ENCODE assay signal across 11 mouse cellular contexts in genomic region chr5:137608654-137609190, GRCm38 (mm10). TPM values are rescaled to one million over a fixed set of nuclear protein-coding genes. Genes with fewer than 3 reads are reported as not detected.
DNase-seq lines count a peak whose midpoint lies in the region; ATAC-seq lines count a peak whose summit lies in the region.
"Had no signal": no experiment of that assay in that cellular context is flagged by ENCODE, and none has a peak within 500 bp of the region (broad histone marks: within the 10 kb centered on the region; RNA-seq: fewer than 3 reads in every experiment).

No protein-coding gene starts in this region.

- peak overlapping the region; percentile 49 for H3K4me2 ChIP-seq in liver, embryonic 11.5 days
- peak overlapping the region; percentile 53 for H3K4me2 ChIP-seq in embryonic facial prominence, embryonic 15.5 days (replicated peaks)
- H3K4me2 ChIP-seq in intestine, embryonic 16.5 days (ENCODE audit: low read depth, low read length), result peak overlapping the region; percentile 43
- H3K4me2 ChIP-seq in neural tube, embryonic 13.5 days, result peak overlapping the region; percentile 45

- peaks cover 9% of the 10 kb centered on the region; the same call in 1 of the 2 replicates for H3K36me3 ChIP-seq in liver, embryonic 11.5 days (ENCODE audit: control insufficient read depth, insufficient read depth, low read length)
- peaks cover 29% of the 10 kb centered on the region for H3K36me3 ChIP-seq in embryonic facial prominence, embryonic 15.5 days
- no peaks in the 10 kb centered on the region for H3K36me3 ChIP-seq in intestine, embryonic 16.5 days (ENCODE audit: control insufficient read depth, insufficient read depth, low read length)
- no peaks in the 10 kb centered on the region for H3K36me3 ChIP-seq in neural tube, embryonic 13.5 days

- H3K4me3 ChIP-seq in liver, embryonic 11.5 days (ENCODE audit: low read depth, low read length), result 0 out of 2 replicates have a peak overlapping the region, but pooled peaks have one; percentile 10
- peak overlapping the region; percentile 30 for H3K4me3 ChIP-seq in embryonic facial prominence, embryonic 15.5 days (replicated peaks)
- H3K4me3 ChIP-seq in intestine, embryonic 16.5 days (ENCODE audit: low read length), result peak overlapping the region; percentile 12
- H3K4me3 ChIP-seq in neural tube, embryonic 13.5 days, result peak overlapping the region; percentile 16

- H3K4me1 ChIP-seq in liver, embryonic 11.5 days (replicated peaks; ENCODE audit: control insufficient read depth, insufficient read depth, low read length), result peaks cover 34% of the 10 kb centered on the region
- peaks cover 61% of the 10 kb centered on the region for H3K4me1 ChIP-seq in embryonic facial prominence, embryonic 15.5 days
- peaks cover 41% of the 10 kb centered on the region for H3K4me1 ChIP-seq in intestine, embryonic 16.5 days (ENCODE audit: control insufficient read depth, insufficient read depth, low read length)
- peaks cover 24% of the 10 kb centered on the region for H3K4me1 ChIP-seq in neural tube, embryonic 13.5 days (replicated peaks)

- intact Hi-C loops in gastrocnemius, postnatal 36 days (cut with DNase I), result no loop called here

- no peaks in the 10 kb centered on the region for H3K9me3 ChIP-seq in liver, embryonic 11.5 days (ENCODE audit: control insufficient read depth, low read length)
- no peaks in the 10 kb centered on the region for H3K9me3 ChIP-seq in embryonic facial prominence, embryonic 15.5 days (replicated peaks)
- no peaks in the 10 kb centered on the region for H3K9me3 ChIP-seq in intestine, embryonic 16.5 days (ENCODE audit: control insufficient read depth, low read length)
- no peaks in the 10 kb centered on the region for H3K9me3 ChIP-seq in neural tube, embryonic 13.5 days

- H3K27me3 ChIP-seq in liver, embryonic 11.5 days (replicated peaks; ENCODE audit: control insufficient read depth, insufficient read depth, low read length), result peaks cover 7% of the 10 kb centered on the region
- no peaks in the 10 kb centered on the region for H3K27me3 ChIP-seq in embryonic facial prominence, embryonic 15.5 days
- H3K27me3 ChIP-seq in intestine, embryonic 16.5 days (replicated peaks; ENCODE audit: control insufficient read depth, insufficient read depth, low read length), result no peaks in the 10 kb centered on the region
- H3K27me3 ChIP-seq in neural tube, embryonic 13.5 days, result peaks cover 21% of the 10 kb centered on the region

- no peak overlapping the region for H3K9ac ChIP-seq in liver, embryonic 11.5 days (ENCODE audit: low read depth, low read length)
- peak overlapping the region; percentile 15; the same call in 1 of the 2 replicates for H3K9ac ChIP-seq in embryonic facial prominence, embryonic 15.5 days
- H3K9ac ChIP-seq in intestine, embryonic 16.5 days (ENCODE audit: low read depth, low read length), result peak overlapping the region; percentile 39; the same call in 1 of the 2 replicates
- H3K9ac ChIP-seq in neural tube, embryonic 13.5 days, result peak overlapping the region; percentile 62

- H3K27ac ChIP-seq in liver, embryonic 11.5 days (ENCODE audit: low read depth, low read length), result no peak overlapping the region
- no peak overlapping the region for H3K27ac ChIP-seq in embryonic facial prominence, embryonic 15.5 days (replicated peaks)
- no peak overlapping the region for H3K27ac ChIP-seq in intestine, embryonic 16.5 days (ENCODE audit: low read length)
- H3K27ac ChIP-seq in neural tube, embryonic 13.5 days (replicated peaks), result no peak overlapping the region
- H3K27ac ChIP-seq: macrophage had no signal

- DNase-seq in liver, embryonic 11.5 days (ENCODE audit: low spot score), result no peak
- DNase-seq in liver, result no peak
- DNase-seq in Muller cell, postnatal 12 days (ENCODE audit: inconsistent ontology term), result no peak
- DNase-seq in gastrocnemius, postnatal 36 days, result no peak
- DNase-seq in left cerebral cortex, adult 18-20 months (ENCODE audit: low spot score in 2 of 2), result no peak
- DNase-seq: cerebellum, adult 9-10 months; heart, postnatal 4 days had no signal

- 34% methylated on average over 23 of the region's 23 CpGs for WGBS in liver, embryonic 11.5 days
- 21% methylated on average over 23 of the region's 23 CpGs for WGBS in embryonic facial prominence, embryonic 15.5 days
- 26% methylated on average over 22 of the region's 23 CpGs for WGBS in intestine, embryonic 16.5 days
- WGBS in neural tube, embryonic 13.5 days, result 15% methylated on average over 22 of the region's 23 CpGs

- no peak for ATAC-seq in liver, embryonic 11.5 days (replicated peaks; ENCODE audit: low FRiP score)
- no peak for ATAC-seq in embryonic facial prominence, embryonic 15.5 days (ENCODE audit: insufficient number of reproducible peaks, low FRiP score, low TSS enrichment, low read depth)
- ATAC-seq in intestine, embryonic 16.5 days, result no peak
- ATAC-seq in neural tube, embryonic 13.5 days (ENCODE audit: low read depth), result no peak

RNA-seq across cellular contexts. Expression of gene Pcolce, which starts 4.9 kb away (rescaled TPM):
- polyA plus RNA-seq in liver, embryonic 11.5 days (2014; fragmentation: Nextera tagmentation; extraction: Ambion mirVana), result 43.9 and 49.2 TPM in 2 replicates
- 261 and 273 TPM in 2 replicates for polyA plus RNA-seq in embryonic facial prominence, embryonic 15.5 days (2015; fragmentation: Nextera tagmentation; extraction: Ambion mirVana)
- 115 and 127 TPM in 2 replicates for polyA plus RNA-seq in intestine, embryonic 16.5 days (2015; fragmentation: Nextera tagmentation; extraction: Ambion mirVana)
- polyA plus RNA-seq in neural tube, embryonic 13.5 days (2015; fragmentation: Nextera tagmentation; extraction: Ambion mirVana), result 40.6 and 42.7 TPM in 2 replicates
- total RNA-seq in gastrocnemius, postnatal 36 days (2021), result 10 to 100 TPM; 57.1 to 66.1 TPM
- 10 to 100 TPM; 12.6 to 15.2 TPM for total RNA-seq in left cerebral cortex, adult 18-20 months (2021)

RNA-seq across cellular contexts. Expression of gene Mospd3, which starts 7.9 kb away (rescaled TPM):
- polyA plus RNA-seq in liver, embryonic 11.5 days (2014; fragmentation: Nextera tagmentation; extraction: Ambion mirVana), result 58.5 and 59.7 TPM in 2 replicates
- polyA plus RNA-seq in embryonic facial prominence, embryonic 15.5 days (2015; fragmentation: Nextera tagmentation; extraction: Ambion mirVana), result 43.3 and 47.3 TPM in 2 replicates
- polyA plus RNA-seq in intestine, embryonic 16.5 days (2015; fragmentation: Nextera tagmentation; extraction: Ambion mirVana), result 25.2 and 28.1 TPM in 2 replicates
- polyA plus RNA-seq in neural tube, embryonic 13.5 days (2015; fragmentation: Nextera tagmentation; extraction: Ambion mirVana), result 50.0 and 58.1 TPM in 2 replicates
- total RNA-seq in gastrocnemius, postnatal 36 days (2021), result 10 to 100 TPM in 1 of 2 experiments, 1 to 10 TPM in 1; 9.6 to 13.7 TPM
- 10 to 100 TPM; 23.0 to 24.6 TPM for total RNA-seq in left cerebral cortex, adult 18-20 months (2021)

RNA-seq across cellular contexts. Expression of gene Fbxo24, which starts 20.1 kb away (rescaled TPM):
- 0.18 TPM in 1 of 2 replicates, not detected in the other for polyA plus RNA-seq in liver, embryonic 11.5 days (2014; fragmentation: Nextera tagmentation; extraction: Ambion mirVana)
- polyA plus RNA-seq in embryonic facial prominence, embryonic 15.5 days (2015; fragmentation: Nextera tagmentation; extraction: Ambion mirVana), result 0.25 and 0.26 TPM in 2 replicates
- polyA plus RNA-seq in intestine, embryonic 16.5 days (2015; fragmentation: Nextera tagmentation; extraction: Ambion mirVana), result 0.26 and 0.37 TPM in 2 replicates
- 0.17 and 0.20 TPM in 2 replicates for polyA plus RNA-seq in neural tube, embryonic 13.5 days (2015; fragmentation: Nextera tagmentation; extraction: Ambion mirVana)
- total RNA-seq in gastrocnemius, postnatal 36 days (2021), result not detected
- total RNA-seq in left cerebral cortex, adult 18-20 months (2021), result under 1 TPM; 0.21 to 0.45 TPM
- polyA plus RNA-seq: macrophage had no signal

RNA-seq across cellular contexts. Expression of gene Lrch4, which starts 20.2 kb away (rescaled TPM):
- polyA plus RNA-seq in liver, embryonic 11.5 days (2014; fragmentation: Nextera tagmentation; extraction: Ambion mirVana), result 46.6 and 54.5 TPM in 2 replicates
- polyA plus RNA-seq in embryonic facial prominence, embryonic 15.5 days (2015; fragmentation: Nextera tagmentation; extraction: Ambion mirVana), result 37.2 and 48.9 TPM in 2 replicates
- 34.5 and 37.8 TPM in 2 replicates for polyA plus RNA-seq in intestine, embryonic 16.5 days (2015; fragmentation: Nextera tagmentation; extraction: Ambion mirVana)
- polyA plus RNA-seq in neural tube, embryonic 13.5 days (2015; fragmentation: Nextera tagmentation; extraction: Ambion mirVana), result 23.8 and 24.5 TPM in 2 replicates
- 10 to 100 TPM; 13.6 to 13.8 TPM for total RNA-seq in gastrocnemius, postnatal 36 days (2021)
- 10 to 100 TPM; 13.8 to 14.3 TPM for total RNA-seq in left cerebral cortex, adult 18-20 months (2021)

RNA-seq across cellular contexts. Expression of gene Gm20605, which starts 20.3 kb away (rescaled TPM):
- 11.6 and 13.2 TPM in 2 replicates for polyA plus RNA-seq in liver, embryonic 11.5 days (2014; fragmentation: Nextera tagmentation; extraction: Ambion mirVana)
- polyA plus RNA-seq in embryonic facial prominence, embryonic 15.5 days (2015; fragmentation: Nextera tagmentation; extraction: Ambion mirVana), result 12.7 and 13.1 TPM in 2 replicates
- 10.8 and 12.2 TPM in 2 replicates for polyA plus RNA-seq in intestine, embryonic 16.5 days (2015; fragmentation: Nextera tagmentation; extraction: Ambion mirVana)
- polyA plus RNA-seq in neural tube, embryonic 13.5 days (2015; fragmentation: Nextera tagmentation; extraction: Ambion mirVana), result 6.7 and 7.9 TPM in 2 replicates
- total RNA-seq in gastrocnemius, postnatal 36 days (2021), result 1 to 10 TPM; 2.0 to 2.9 TPM
- total RNA-seq in left cerebral cortex, adult 18-20 months (2021), result 10 to 100 TPM in 1 of 2 experiments, 1 to 10 TPM in 1; 9.7 to 10.1 TPM
